Mouse (Mus musculus): ENCODE data around the gene Vmn1r232.
A peak's percentile ranks its signal among the peaks of the same experiment; 100 is the strongest.

Gene Vmn1r232

GRCm38 (mm10) chr17:20919614-20920013 is at the start of gene Vmn1r232:
Gene Vmn1r232, minus strand, starts transcription at chr17:20919714.
- no peak for DNase-seq (ENCODE audit: low spot score in 2 of 2)

GRCm38 (mm10) chr17:20966681-20967080 is 47.2 kb upstream of the Vmn1r232 start:
- DNase-seq (ENCODE audit: low spot score in 2 of 2) = no peak

- DNase-seq (ENCODE audit: low spot score in 2 of 2) = no peak
Observed at GRCm38 (mm10) chr17:20965421-20965820, 45.9 kb upstream of the Vmn1r232 start.

GRCm38 (mm10) chr17:20960386-20960785 is 40.9 kb upstream of the Vmn1r232 start:
- DNase-seq (ENCODE audit: low spot score in 2 of 2) = no peak

GRCm38 (mm10) chr17:20946636-20947035 is 27.1 kb upstream of the Vmn1r232 start:
- DNase-seq (ENCODE audit: low spot score in 2 of 2) = no peak

GRCm38 (mm10) chr17:20946026-20946565 is 26.6 kb upstream of the Vmn1r232 start:
- no peak for DNase-seq (ENCODE audit: low spot score in 2 of 2)

- DNase-seq (ENCODE audit: low spot score in 2 of 2) = peak; percentile 99 to 100
Observed at GRCm38 (mm10) chr17:20944985-20945891, 25.7 kb upstream of the Vmn1r232 start, which contains the start of gene Ppp2r1a. Gene Ppp2r1a, plus strand, starts transcription at chr17:20945311.

GRCm38 (mm10) chr17:20944226-20944625 is 24.7 kb upstream of the Vmn1r232 start:
- no peak for DNase-seq (ENCODE audit: low spot score in 2 of 2)

- no peak for DNase-seq (ENCODE audit: low spot score in 2 of 2)
Observed at GRCm38 (mm10) chr17:20904991-20905390, 14.5 kb downstream of the Vmn1r232 start, which contains the start of gene Vmn1r231. Gene Vmn1r231, minus strand, starts transcription at chr17:20905091.

Data from right cerebral cortex, postnatal 36 days (tissue).